Mouse (Mus musculus) embryo, embryonic 11.5 days (tissue): ENCODE results near the gene N4bp2l1.

Experiments used
- DNase-seq: peaks from one replicate; pipeline ENCODE4 v3.0.0-alpha.2; 2012; ENCODE audit warnings: low read depth, low spot score

N4bp2l1 gene

DNA sequence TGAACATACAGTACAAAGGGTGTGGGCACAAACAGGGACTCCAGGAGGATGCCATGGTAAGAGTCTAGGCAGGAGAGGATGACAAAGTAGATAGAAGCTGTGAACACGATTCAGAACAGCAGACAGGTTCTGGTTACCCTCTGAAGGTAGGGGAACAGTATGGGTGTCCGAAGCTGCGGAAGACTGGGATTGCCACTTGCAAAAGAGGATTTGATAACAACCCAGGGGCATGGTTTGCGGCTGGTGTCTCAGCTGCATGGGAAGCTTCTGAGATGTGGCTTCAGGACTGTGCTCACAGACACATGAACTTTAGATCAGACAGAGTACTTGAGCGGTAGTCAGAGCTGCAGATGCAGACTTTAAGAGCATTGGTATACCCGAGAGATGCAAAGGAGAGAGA lies 32.6 kb downstream of the N4bp2l1 start:
- no peak for DNase-seq

DNA sequence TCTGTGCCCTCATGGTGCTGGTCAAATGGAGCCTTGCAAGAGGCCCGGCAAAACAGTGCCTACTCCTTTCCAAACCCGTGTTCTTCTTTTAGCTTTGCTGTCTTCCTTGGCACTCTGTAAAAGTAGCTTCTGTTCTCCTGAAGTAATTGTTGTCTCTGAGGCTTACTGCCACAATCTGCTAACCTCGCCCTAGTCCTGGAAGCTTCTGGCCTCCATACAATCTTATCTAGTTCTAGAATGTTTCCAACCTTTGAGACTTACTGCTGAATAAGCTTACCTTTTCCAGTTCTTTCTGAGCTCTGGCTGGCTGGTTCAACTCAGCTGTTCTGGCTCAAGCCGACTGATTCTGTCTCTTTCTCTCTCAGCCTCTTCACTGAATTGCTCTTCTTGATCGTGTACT lies 35.2 kb downstream of the N4bp2l1 start:
- no peak for DNase-seq

DNA sequence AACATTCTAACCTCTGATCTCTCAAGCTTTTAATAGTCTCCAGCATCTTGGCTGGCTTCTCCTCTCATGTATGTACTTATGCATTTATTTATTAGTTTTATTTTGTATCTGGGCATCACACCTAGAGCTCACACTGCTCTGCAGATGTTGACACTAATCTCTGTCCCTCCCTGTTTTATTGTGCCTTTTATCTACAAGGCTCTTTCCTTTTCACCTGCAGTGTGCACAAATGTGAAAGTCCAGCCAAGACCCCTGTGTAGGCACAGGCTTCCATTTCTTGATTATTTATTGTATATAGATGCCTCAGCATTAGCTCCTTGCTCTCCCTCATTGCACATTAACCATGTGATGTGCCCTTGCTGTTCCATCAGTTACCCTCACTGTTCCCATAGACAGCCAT lies 35.6 kb downstream of the N4bp2l1 start:
- DNase-seq = no peak

DNA sequence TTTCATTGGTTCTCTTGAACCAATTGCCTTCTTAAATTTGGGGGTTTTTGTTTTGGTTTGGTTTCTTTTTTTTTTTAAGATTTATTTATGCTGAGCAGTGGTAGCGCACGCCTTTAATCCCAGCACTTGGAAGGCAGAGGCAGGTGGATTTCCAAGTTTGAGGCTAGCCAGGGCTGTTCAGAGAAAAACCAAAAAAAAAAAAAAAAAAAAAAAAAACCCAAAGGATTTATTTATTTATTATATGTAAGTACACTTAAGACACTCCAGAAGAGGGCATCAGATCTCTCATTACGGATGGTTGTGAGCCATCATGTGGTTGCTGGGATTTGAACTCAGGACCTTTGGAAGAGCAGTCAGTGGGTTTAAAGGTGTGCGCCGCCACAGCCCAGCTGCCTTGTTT lies 36.1 kb downstream of the N4bp2l1 start:
- no peak for DNase-seq

DNA sequence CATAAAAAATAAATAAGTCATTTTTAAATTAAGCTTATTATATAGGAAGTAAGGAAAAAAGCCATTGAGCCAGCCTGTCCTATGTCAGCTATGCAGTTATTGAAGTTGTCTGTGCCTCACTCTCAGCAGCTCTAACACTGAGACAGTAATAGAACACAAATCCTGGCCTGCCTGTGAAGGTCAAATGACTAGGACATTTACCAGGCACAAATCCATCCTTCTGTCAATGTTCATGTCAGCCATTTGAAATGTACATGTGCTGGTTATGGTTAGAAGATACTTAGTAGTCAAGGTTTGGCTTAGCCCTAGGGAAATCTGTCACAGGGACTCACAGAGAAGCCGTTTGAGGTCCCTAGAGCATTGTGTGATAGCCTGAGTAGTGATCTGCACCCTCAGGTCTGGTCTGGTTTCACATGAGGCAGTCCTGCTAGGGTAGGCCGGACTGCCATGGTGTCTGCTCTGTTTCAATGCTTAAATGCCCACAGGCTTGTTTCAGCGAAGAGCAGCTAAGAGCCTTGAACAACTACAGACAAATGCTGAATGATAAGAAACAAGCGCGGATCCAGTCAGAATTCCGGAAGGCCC lies 37.4 kb downstream of the N4bp2l1 start:
- no peak for DNase-seq

DNA sequence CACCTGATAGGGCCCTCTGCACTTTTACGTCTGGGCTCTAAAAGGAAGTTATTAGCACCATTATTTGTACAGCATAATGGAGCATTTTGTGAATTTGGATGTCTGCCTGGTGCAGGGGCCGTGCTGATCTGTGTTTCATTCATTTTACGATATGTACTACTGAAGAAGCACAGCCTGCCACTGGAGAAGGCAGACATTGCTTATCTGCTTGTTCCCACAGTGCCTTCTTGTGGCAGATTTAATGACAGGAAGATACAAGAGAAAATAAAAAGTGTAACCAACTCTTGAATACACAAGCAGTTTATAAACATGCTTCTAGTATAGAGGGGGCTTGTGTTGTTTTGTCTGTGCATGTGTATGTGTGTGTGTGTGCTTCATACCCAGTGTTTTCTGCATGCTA lies 45.4 kb downstream of the N4bp2l1 start:
- no peak for DNase-seq

DNA sequence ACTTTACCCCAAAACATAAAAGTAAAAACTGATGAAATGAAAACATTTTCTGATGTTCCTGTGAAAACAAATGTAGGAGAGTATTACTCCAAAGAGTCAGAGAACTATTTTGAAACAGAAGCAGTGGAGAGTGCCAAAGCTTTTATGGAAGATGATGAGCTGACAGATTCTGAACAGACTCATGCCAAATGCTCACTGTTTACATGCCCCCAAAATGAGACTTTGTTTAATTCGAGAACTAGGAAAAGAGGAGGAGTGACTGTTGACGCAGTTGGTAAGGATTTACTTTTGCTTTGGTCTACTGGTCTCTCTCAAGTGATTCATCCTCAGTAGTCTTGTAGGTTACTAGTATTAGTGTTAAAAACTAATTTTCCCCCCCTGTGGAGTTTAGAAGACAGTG lies 53.8 kb downstream of the N4bp2l1 start:
- no peak for DNase-seq

DNA sequence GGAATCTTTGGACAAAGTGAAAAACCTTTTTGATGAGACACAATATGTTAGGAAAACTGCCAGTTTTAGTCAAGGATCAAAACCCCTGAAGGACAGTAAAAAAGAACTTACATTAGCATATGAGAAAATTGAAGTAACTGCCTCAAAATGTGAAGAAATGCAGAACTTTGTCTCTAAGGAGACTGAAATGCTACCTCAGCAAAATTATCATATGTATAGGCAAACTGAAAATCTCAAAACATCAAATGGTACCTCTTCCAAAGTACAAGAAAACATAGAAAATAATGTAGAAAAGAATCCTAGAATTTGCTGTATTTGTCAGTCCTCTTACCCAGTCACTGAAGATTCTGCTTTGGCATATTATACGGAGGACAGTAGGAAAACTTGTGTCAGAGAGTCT lies 55.7 kb downstream of the N4bp2l1 start:
- no peak for DNase-seq

DNA sequence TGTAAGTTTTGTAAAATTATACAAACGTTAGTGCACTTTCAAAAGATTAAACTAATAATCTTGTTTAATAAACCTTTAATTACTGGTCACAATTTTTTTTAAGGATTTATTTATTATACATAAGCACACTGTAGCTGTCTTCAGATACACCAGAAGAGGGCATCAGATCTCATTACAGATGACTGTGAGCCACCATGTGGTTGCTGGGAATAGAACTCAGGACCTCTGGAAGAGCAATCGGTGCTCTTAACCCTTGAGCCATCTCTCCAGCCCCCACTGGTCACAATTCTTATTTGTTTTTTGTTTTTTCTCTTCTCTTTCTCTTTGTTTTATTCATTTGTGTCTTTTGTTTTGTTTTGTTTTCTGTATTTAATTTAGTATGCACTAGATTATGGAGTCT lies 71.7 kb downstream of the N4bp2l1 start:
- DNase-seq = no peak

DNA sequence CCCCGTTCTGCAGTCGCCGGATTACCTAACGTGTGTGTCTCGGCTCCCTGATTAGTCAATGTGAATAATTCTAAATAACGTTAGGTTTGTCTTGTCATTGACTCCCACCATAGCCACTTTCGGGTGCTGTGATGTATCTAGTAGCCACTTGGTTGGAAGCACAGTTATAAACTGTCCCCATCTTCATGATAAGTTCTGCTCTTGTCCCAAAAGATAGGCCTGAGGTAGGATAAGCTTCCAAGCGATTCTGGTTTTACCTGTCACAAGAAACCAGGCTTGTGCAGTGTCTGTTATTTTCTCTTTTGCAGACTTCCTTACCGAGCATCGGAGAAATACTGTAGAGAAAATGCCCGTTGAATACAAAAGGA lies 74.1 kb downstream of the N4bp2l1 start:
- no peak for DNase-seq

DNA sequence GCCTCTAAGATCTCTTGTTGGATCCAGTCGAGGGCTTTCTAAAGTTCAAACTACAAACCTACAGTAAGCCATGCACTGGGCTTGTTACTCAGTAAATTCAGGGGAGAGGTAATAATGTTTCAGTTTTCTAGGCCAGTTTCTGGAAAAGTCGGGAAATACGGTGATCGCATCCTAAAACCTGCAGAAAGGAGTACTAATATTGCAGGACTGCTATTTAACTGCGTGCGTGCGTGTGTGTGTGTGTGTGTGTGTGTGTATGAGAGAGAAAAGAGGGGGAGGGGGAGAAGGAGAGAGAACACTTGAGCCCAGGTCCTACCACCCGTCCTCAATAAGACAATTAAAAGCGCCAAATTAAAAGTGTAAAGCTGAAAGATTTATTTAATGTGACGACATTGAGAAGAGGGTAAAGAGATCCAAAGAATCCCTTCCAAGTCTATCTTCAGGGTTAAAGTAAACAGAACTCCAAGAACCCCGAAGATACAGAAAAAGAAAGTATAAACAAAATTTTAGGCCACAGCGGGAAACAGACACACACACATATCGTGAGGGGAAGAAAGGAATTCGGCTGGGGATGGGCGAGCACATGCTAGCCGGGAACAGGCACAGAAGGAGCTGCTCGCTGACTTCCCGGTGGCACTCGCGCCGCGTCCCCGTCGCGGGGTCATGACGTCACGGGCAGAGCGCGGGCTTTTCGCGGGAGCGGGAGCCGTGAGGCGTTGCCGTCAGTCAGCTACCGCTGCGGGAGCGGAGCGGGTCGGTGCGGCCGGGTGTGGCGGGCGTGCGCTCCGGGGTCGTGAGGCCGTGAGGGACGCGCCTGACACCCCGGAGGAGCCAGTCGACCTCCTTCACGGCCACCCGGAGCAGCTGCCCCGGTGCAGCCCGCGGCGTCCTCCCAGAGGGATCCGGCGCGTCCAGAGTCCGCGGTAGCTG lies 74.8 kb downstream of the N4bp2l1 start, which contains the start of gene Brca2:
TSS of gene Brca2 (plus strand) at position 694 of the 930 bp plus-strand sequence.
- peak; percentile 87 for DNase-seq
